Mouse (Mus musculus) embryonic facial prominence, embryonic 10.5 days (tissue): ENCODE measurements at regions not wholly inside any gene's neighbourhood (a gene's known extent, or its start where the extent isn't known, plus 50 kb on each side); places are given as distances from the start of the nearest gene placed in this dataset.

Source experiments
- DNase-seq: peaks from one replicate; pipeline ENCODE4 v3.0.0-alpha.2; 2017; ENCODE audit warnings: low spot score
- H3K27ac ChIP-seq: fragments of 300-500 bp; sonication (generic); replicated peaks from 2 replicates; pipeline ENCODE4 v1.5.1; 2016; ENCODE audit warnings: mild to moderate bottlenecking
- H3K27me3 ChIP-seq: fragments of 300-500 bp; sonication (generic); replicated peaks from 2 replicates; pipeline ENCODE4 v1.6.1; 2016; ENCODE audit warnings: low read depth, mild to moderate bottlenecking; ENCODE audit not compliant: poor library complexity, severe bottlenecking
- H3K36me3 ChIP-seq: fragments of 300-500 bp; sonication (generic); replicated peaks from 2 replicates; pipeline ENCODE4 v1.6.1; 2016; ENCODE audit warnings: mild to moderate bottlenecking, moderate library complexity
- H3K4me1 ChIP-seq: fragments of 300-500 bp; sonication (generic); 2 replicates; pipeline ENCODE4 v1.6.1; 2016
- H3K4me3 ChIP-seq: fragments of 300-500 bp; sonication (generic); 2 replicates; pipeline ENCODE4 v1.5.1; 2016; ENCODE audit warnings: mild to moderate bottlenecking, moderate library complexity
- H3K9me3 ChIP-seq: fragments of 300-500 bp; sonication (generic); 2 replicates; pipeline ENCODE4 v1.6.1; 2016; ENCODE audit warnings: mild to moderate bottlenecking
- WGBS: fragments of 180-500 bp; shearing (Covaris S2); methylation state at CpG from one replicate; pipeline ENCODE4 v1.1.7; 2016; 5-methylcytosine and 5-hydroxymethylcytosine counted together

GRCm38 (mm10) chr10:117530007-117530858, 99.1 kb upstream of the Cpm start:
- no peak for DNase-seq
- no peak overlapping the region for H3K4me3 ChIP-seq
- peaks cover 16% of the 10 kb centered on the region for H3K4me1 ChIP-seq
- H3K36me3 ChIP-seq: no peaks in the 10 kb centered on the region
- H3K27me3 ChIP-seq: no peaks in the 10 kb centered on the region
- 71% methylated on average over 15 of the region's 15 CpGs for WGBS
- H3K9me3 ChIP-seq: no peaks in the 10 kb centered on the region
- H3K27ac ChIP-seq: no peak overlapping the region

- peaks cover 16% of the 10 kb centered on the region for H3K4me1 ChIP-seq
- H3K27me3 ChIP-seq: no peaks in the 10 kb centered on the region
- H3K27ac ChIP-seq: no peak overlapping the region
- 87% methylated on average over 7 of the region's 7 CpGs for WGBS
- no peaks in the 10 kb centered on the region for H3K36me3 ChIP-seq
- no peak for DNase-seq
- H3K9me3 ChIP-seq: no peaks in the 10 kb centered on the region
- H3K4me3 ChIP-seq: no peak overlapping the region
Observed at GRCm38 (mm10) chr10:117529269-117530006, 99.9 kb upstream of the Cpm start.

GRCm38 (mm10) chr10:117528575-117529268, 100.6 kb upstream of the Cpm start:
- no peak for DNase-seq
- Histone ChIP-seq H3K27me3 (no peaks in the 10 kb centered on the region), H3K4me3 (no peak overlapping the region), H3K36me3 (no peaks in the 10 kb centered on the region), H3K4me1 (peaks cover 16% of the 10 kb centered on the region), H3K27ac (no peak overlapping the region), H3K9me3 (no peaks in the 10 kb centered on the region)
- WGBS: 86% methylated on average over 8 of the region's 8 CpGs

- DNase-seq: no peak
- H3K27ac ChIP-seq: no peak overlapping the region
- no peak overlapping the region for H3K4me3 ChIP-seq
- H3K9me3 ChIP-seq: no peaks in the 10 kb centered on the region
- H3K27me3 ChIP-seq: no peaks in the 10 kb centered on the region
- 89% methylated on average over 6 of the region's 6 CpGs for WGBS
- peaks cover 16% of the 10 kb centered on the region for H3K4me1 ChIP-seq
- H3K36me3 ChIP-seq: no peaks in the 10 kb centered on the region
Observed at GRCm38 (mm10) chr10:117527979-117528378, 101.3 kb upstream of the Cpm start.

- Histone ChIP-seq H3K9me3 (no peaks in the 10 kb centered on the region), H3K27ac (no peak overlapping the region), H3K36me3 (no peaks in the 10 kb centered on the region), H3K4me3 (no peak overlapping the region), H3K27me3 (no peaks in the 10 kb centered on the region), H3K4me1 (peaks cover 16% of the 10 kb centered on the region)
- 92% methylated on average over 5 of the region's 5 CpGs for WGBS
- no peak for DNase-seq
Observed at GRCm38 (mm10) chr10:117527243-117527642, 102.1 kb upstream of the Cpm start.

- H3K27ac ChIP-seq: no peak overlapping the region
- H3K36me3 ChIP-seq: no peaks in the 10 kb centered on the region
- H3K4me1 ChIP-seq: peaks cover 11% of the 10 kb centered on the region
- WGBS: 80% methylated on average over 3 of the region's 3 CpGs
- no peak overlapping the region for H3K4me3 ChIP-seq
- DNase-seq: no peak
- H3K9me3 ChIP-seq: no peaks in the 10 kb centered on the region
- H3K27me3 ChIP-seq: no peaks in the 10 kb centered on the region
Observed at GRCm38 (mm10) chr10:117526834-117527188, 102.5 kb upstream of the Cpm start.

GRCm38 (mm10) chr10:117526008-117526833, 103.1 kb upstream of the Cpm start:
- no peak overlapping the region for H3K27ac ChIP-seq
- no peak overlapping the region for H3K4me3 ChIP-seq
- no peaks in the 10 kb centered on the region for H3K36me3 ChIP-seq
- DNase-seq: no peak
- WGBS: 82% methylated on average over 16 of the region's 16 CpGs
- peaks cover 9% of the 10 kb centered on the region for H3K4me1 ChIP-seq
- H3K27me3 ChIP-seq: no peaks in the 10 kb centered on the region
- H3K9me3 ChIP-seq: no peaks in the 10 kb centered on the region

- WGBS: 64% methylated on average over 3 of the region's 3 CpGs
- Histone ChIP-seq H3K9me3 (no peaks in the 10 kb centered on the region), H3K27me3 (no peaks in the 10 kb centered on the region), H3K4me3 (no peak overlapping the region), H3K4me1 (peaks cover 10% of the 10 kb centered on the region), H3K36me3 (no peaks in the 10 kb centered on the region), H3K27ac (no peak overlapping the region)
- DNase-seq: no peak
Observed at GRCm38 (mm10) chr10:117525608-117526007, 103.7 kb upstream of the Cpm start.

GRCm38 (mm10) chr10:117524926-117525565, 104.3 kb upstream of the Cpm start:
- Histone ChIP-seq H3K36me3 (no peaks in the 10 kb centered on the region), H3K4me1 (peaks cover 11% of the 10 kb centered on the region)
- WGBS: 92% methylated on average over 8 of the region's 8 CpGs

GRCm38 (mm10) chr10:117524101-117524500, 105.2 kb upstream of the Cpm start:
- H3K27ac ChIP-seq: no peak overlapping the region
- H3K36me3 ChIP-seq: no peaks in the 10 kb centered on the region
- H3K9me3 ChIP-seq: no peaks in the 10 kb centered on the region
- H3K27me3 ChIP-seq: no peaks in the 10 kb centered on the region
- no peak for DNase-seq
- 85% methylated on average over 7 of the region's 7 CpGs for WGBS
- H3K4me1 ChIP-seq: peaks cover 16% of the 10 kb centered on the region
- H3K4me3 ChIP-seq: no peak overlapping the region

More at GRCm38 (mm10) chr10:117524926-117525565, 104.3 kb upstream of the Cpm start:
- Histone ChIP-seq H3K27ac (no peak overlapping the region), H3K27me3 (no peaks in the 10 kb centered on the region), H3K9me3 (no peaks in the 10 kb centered on the region), H3K4me3 (no peak overlapping the region)
- no peak for DNase-seq

- Histone ChIP-seq H3K27ac (no peak overlapping the region), H3K4me3 (no peak overlapping the region), H3K9me3 (no peaks in the 10 kb centered on the region), H3K36me3 (no peaks in the 10 kb centered on the region), H3K4me1 (peaks cover 26% of the 10 kb centered on the region), H3K27me3 (no peaks in the 10 kb centered on the region)
- no peak for DNase-seq
- WGBS: 85% methylated on average over 10 of the region's 10 CpGs
Observed at GRCm38 (mm10) chr10:117522906-117523829, 106.1 kb upstream of the Cpm start.
